Mouse (Mus musculus): ENCODE data around the gene Slc25a21. TPM values are rescaled to one million over a fixed set of nuclear protein-coding genes. Genes with fewer than 3 reads are reported as not detected.
A peak's percentile ranks its signal among the peaks of the same experiment; 100 is the strongest.

Slc25a21 gene
- polyA plus RNA-seq, 1 experiment = not detected

- TF ChIP-seq FOSL1 (IDR thresholded peaks at IDR 0.05; ENCODE audit: insufficient read depth, low read length, poor library complexity, severe bottlenecking) = no peak
- TF ChIP-seq CTCF (IDR thresholded peaks at IDR 0.05; ENCODE audit: control insufficient read depth, insufficient read depth, insufficient read length) = peak; percentile 29
- TF ChIP-seq CEBPB (IDR thresholded peaks at IDR 0.05; ENCODE audit: low read depth) = no peak
- H3K27me3 ChIP-seq (ENCODE audit: control insufficient read depth, insufficient read depth, insufficient read length) = no peaks in the 10 kb centered on the region
- H3K4me3 ChIP-seq (ENCODE audit: insufficient read depth, poor library complexity, severe bottlenecking) = no peak overlapping the region
- H3K36me3 ChIP-seq (ENCODE audit: control insufficient read depth, insufficient read depth) = no peaks in the 10 kb centered on the region
- H3K79me3 ChIP-seq (ENCODE audit: low read depth) = no peaks in the 10 kb centered on the region
- no peak overlapping the region for H3ac ChIP-seq (ENCODE audit: control insufficient read depth, insufficient read length, low read depth)
- no peaks in the 10 kb centered on the region for H3K79me2 ChIP-seq (ENCODE audit: control insufficient read depth, insufficient read depth)
Measured at GRCm38 (mm10) chr12:56986049-56986448, 211.2 kb downstream of the Slc25a21 start.

- no peaks in the 10 kb centered on the region for H3K36me3 ChIP-seq (ENCODE audit: control insufficient read depth, insufficient read depth)
- H3K4me3 ChIP-seq (ENCODE audit: insufficient read depth, poor library complexity, severe bottlenecking) = no peak overlapping the region
- no peaks in the 10 kb centered on the region for H3K27me3 ChIP-seq (ENCODE audit: control insufficient read depth, insufficient read depth, insufficient read length)
- H3ac ChIP-seq (ENCODE audit: control insufficient read depth, insufficient read length, low read depth) = no peak overlapping the region
- no peaks in the 10 kb centered on the region for H3K79me2 ChIP-seq (ENCODE audit: control insufficient read depth, insufficient read depth)
- TF ChIP-seq CEBPB (IDR thresholded peaks at IDR 0.05; ENCODE audit: low read depth) (no peak), USF1 (IDR thresholded peaks at IDR 0.05; ENCODE audit: low read depth) (no peak), MYOD1 (IDR thresholded peaks at IDR 0.05; ENCODE audit: control insufficient read depth, insufficient read length, low read depth) (no peak), CTCF (IDR thresholded peaks at IDR 0.05; ENCODE audit: control insufficient read depth, insufficient read depth, insufficient read length) (no peak), MYOG (IDR thresholded peaks at IDR 0.05; ENCODE audit: control insufficient read depth, extremely low read depth, insufficient read length) (no peak)
- H3K79me3 ChIP-seq (ENCODE audit: low read depth) = no peaks in the 10 kb centered on the region
Measured at GRCm38 (mm10) chr12:56982066-56982626, 215.1 kb downstream of the Slc25a21 start.

- H3ac ChIP-seq (ENCODE audit: control insufficient read depth, insufficient read length, low read depth) = no peak overlapping the region
- TF ChIP-seq MYOD1 (IDR thresholded peaks at IDR 0.05; ENCODE audit: control insufficient read depth, insufficient read length, low read depth) = no peak
- TF ChIP-seq USF1 (IDR thresholded peaks at IDR 0.05; ENCODE audit: low read depth) = no peak
- no peak for TF ChIP-seq MYOG (IDR thresholded peaks at IDR 0.05; ENCODE audit: control insufficient read depth, extremely low read depth, insufficient read length)
- no peak for TF ChIP-seq CTCF (IDR thresholded peaks at IDR 0.05; ENCODE audit: control insufficient read depth, insufficient read depth, insufficient read length)
- TF ChIP-seq FOSL1 (IDR thresholded peaks at IDR 0.05; ENCODE audit: insufficient read depth, low read length, poor library complexity, severe bottlenecking) = no peak
- TF ChIP-seq MAX (IDR thresholded peaks at IDR 0.05) = no peak
- no peak for TF ChIP-seq CEBPB (IDR thresholded peaks at IDR 0.05; ENCODE audit: low read depth)
Measured at GRCm38 (mm10) chr12:56975256-56975655, 222.0 kb downstream of the Slc25a21 start.

GRCm38 (mm10) chr12:56963236-56963635, 234.0 kb downstream of the Slc25a21 start:
- Histone ChIP-seq H3ac (ENCODE audit: control insufficient read depth, insufficient read length, low read depth) (no peak overlapping the region), H3K79me2 (ENCODE audit: control insufficient read depth, insufficient read depth) (no peaks in the 10 kb centered on the region), H3K36me3 (ENCODE audit: control insufficient read depth, insufficient read depth) (no peaks in the 10 kb centered on the region), H3K79me3 (ENCODE audit: low read depth) (no peaks in the 10 kb centered on the region), H3K4me3 (ENCODE audit: insufficient read depth, poor library complexity, severe bottlenecking) (no peak overlapping the region), H3K27me3 (ENCODE audit: control insufficient read depth, insufficient read depth, insufficient read length) (no peaks in the 10 kb centered on the region)
- TF ChIP-seq FOSL1 (IDR thresholded peaks at IDR 0.05; ENCODE audit: insufficient read depth, low read length, poor library complexity, severe bottlenecking) = no peak
- no peak for TF ChIP-seq MYOD1 (IDR thresholded peaks at IDR 0.05; ENCODE audit: control insufficient read depth, insufficient read length, low read depth)
- no peak for TF ChIP-seq CTCF (IDR thresholded peaks at IDR 0.05; ENCODE audit: control insufficient read depth, insufficient read depth, insufficient read length)
- no peak for TF ChIP-seq MYOG (IDR thresholded peaks at IDR 0.05; ENCODE audit: control insufficient read depth, extremely low read depth, insufficient read length)
- TF ChIP-seq MAX (IDR thresholded peaks at IDR 0.05) = no peak
- TF ChIP-seq CEBPB (IDR thresholded peaks at IDR 0.05; ENCODE audit: low read depth) = no peak
- TF ChIP-seq USF1 (IDR thresholded peaks at IDR 0.05; ENCODE audit: low read depth) = no peak

More at GRCm38 (mm10) chr12:56975256-56975655, 222.0 kb downstream of the Slc25a21 start:
- Histone ChIP-seq H3K79me2 (ENCODE audit: control insufficient read depth, insufficient read depth) (no peaks in the 10 kb centered on the region), H3K36me3 (ENCODE audit: control insufficient read depth, insufficient read depth) (no peaks in the 10 kb centered on the region), H3K79me3 (ENCODE audit: low read depth) (no peaks in the 10 kb centered on the region), H3K27me3 (ENCODE audit: control insufficient read depth, insufficient read depth, insufficient read length) (no peaks in the 10 kb centered on the region), H3K4me3 (ENCODE audit: insufficient read depth, poor library complexity, severe bottlenecking) (no peak overlapping the region)

GRCm38 (mm10) chr12:56959230-56960051, 237.8 kb downstream of the Slc25a21 start:
- TF ChIP-seq MAX (IDR thresholded peaks at IDR 0.05) = no peak
- TF ChIP-seq CEBPB (IDR thresholded peaks at IDR 0.05; ENCODE audit: low read depth) = no peak
- TF ChIP-seq MYOG (IDR thresholded peaks at IDR 0.05; ENCODE audit: control insufficient read depth, extremely low read depth, insufficient read length) = no peak
- no peak for TF ChIP-seq FOSL1 (IDR thresholded peaks at IDR 0.05; ENCODE audit: insufficient read depth, low read length, poor library complexity, severe bottlenecking)
- TF ChIP-seq CTCF (IDR thresholded peaks at IDR 0.05; ENCODE audit: control insufficient read depth, insufficient read depth, insufficient read length) = no peak
- TF ChIP-seq MYOD1 (IDR thresholded peaks at IDR 0.05; ENCODE audit: control insufficient read depth, insufficient read length, low read depth) = no peak
- TF ChIP-seq USF1 (IDR thresholded peaks at IDR 0.05; ENCODE audit: low read depth) = no peak
- no peak overlapping the region for H3K4me3 ChIP-seq (ENCODE audit: insufficient read depth, poor library complexity, severe bottlenecking)

More at GRCm38 (mm10) chr12:56959230-56960051, 237.8 kb downstream of the Slc25a21 start:
- H3K27me3 ChIP-seq (ENCODE audit: control insufficient read depth, insufficient read depth, insufficient read length) = no peaks in the 10 kb centered on the region
- no peaks in the 10 kb centered on the region for H3K79me3 ChIP-seq (ENCODE audit: low read depth)
- H3ac ChIP-seq (ENCODE audit: control insufficient read depth, insufficient read length, low read depth) = no peak overlapping the region
- no peaks in the 10 kb centered on the region for H3K79me2 ChIP-seq (ENCODE audit: control insufficient read depth, insufficient read depth)
- H3K36me3 ChIP-seq (ENCODE audit: control insufficient read depth, insufficient read depth) = no peaks in the 10 kb centered on the region

Data from C2C12 (cell line).